Mouse (Mus musculus): ENCODE data around the gene Tufm.

DNA sequence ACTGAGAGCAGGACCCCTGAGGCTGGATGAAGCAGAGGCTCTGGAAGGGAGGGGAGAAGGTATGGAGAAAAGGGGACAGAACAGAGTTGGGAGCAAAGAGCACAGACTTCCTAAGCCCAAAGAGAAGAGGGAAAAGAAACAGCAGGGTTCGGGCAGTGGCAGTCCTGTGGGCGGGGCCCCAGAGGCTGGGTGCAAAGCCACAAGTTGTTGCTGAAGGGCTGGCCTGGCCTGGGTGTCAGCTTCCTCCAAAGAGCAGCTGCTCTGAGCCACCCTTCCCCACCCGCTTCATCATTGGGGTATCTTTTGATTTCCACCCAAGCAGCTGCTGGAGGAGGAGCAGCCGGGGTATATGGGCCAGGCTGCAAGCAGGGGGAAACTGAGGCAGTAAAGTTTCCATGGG is 23.0 kb upstream of the Tufm start:
- TF ChIP-seq CTCF (IDR thresholded peaks at IDR 0.05; ENCODE audit: low read depth, low read length) (no peak), POLR2A (IDR thresholded peaks at IDR 0.05; ENCODE audit: insufficient read depth, low read length) (no peak)
